In genomic region chr2:119548691-119549090, GRCm38 (mm10) we compare ENCODE assay signal across 7 mouse cellular contexts. TPM values are rescaled to one million over a fixed set of nuclear protein-coding genes. Genes with fewer than 3 reads are reported as not detected.
DNase-seq lines count a peak whose midpoint lies in the region; ATAC-seq lines count a peak whose summit lies in the region.

No protein-coding gene starts in this region.

- H3K27ac ChIP-seq in neural tube, embryonic 11.5 days (ENCODE audit: low read depth, low read length) = no peak overlapping the region
- no peak overlapping the region for H3K27ac ChIP-seq in hindbrain, embryonic 10.5 days
- H3K27ac ChIP-seq in liver, embryonic 16.5 days (ENCODE audit: low read length) = 0 out of 2 replicates have a peak overlapping the region, but pooled peaks have one; percentile 25
- H3K27ac ChIP-seq in stomach, embryonic 16.5 days (ENCODE audit: low read length) = peak overlapping the region; percentile 51

- no peaks in the 10 kb centered on the region for H3K9me3 ChIP-seq in neural tube, embryonic 11.5 days (ENCODE audit: control insufficient read depth, low read length)
- H3K9me3 ChIP-seq in hindbrain, embryonic 10.5 days = no peaks in the 10 kb centered on the region
- H3K9me3 ChIP-seq in liver, embryonic 16.5 days (replicated peaks; ENCODE audit: control insufficient read depth, low read length) = no peaks in the 10 kb centered on the region
- no peaks in the 10 kb centered on the region for H3K9me3 ChIP-seq in stomach, embryonic 16.5 days (replicated peaks; ENCODE audit: control insufficient read depth, low read length)

- H3K36me3 ChIP-seq in neural tube, embryonic 11.5 days (ENCODE audit: control insufficient read depth, insufficient read depth, low read length) = no peaks in the 10 kb centered on the region
- no peaks in the 10 kb centered on the region for H3K36me3 ChIP-seq in hindbrain, embryonic 10.5 days
- no peaks in the 10 kb centered on the region for H3K36me3 ChIP-seq in liver, embryonic 16.5 days (ENCODE audit: control insufficient read depth, insufficient read depth)
- no peaks in the 10 kb centered on the region for H3K36me3 ChIP-seq in stomach, embryonic 16.5 days (ENCODE audit: control insufficient read depth, insufficient read depth, low read length)

- no peak overlapping the region; the same call in 1 of the 2 replicates for H3K9ac ChIP-seq in neural tube, embryonic 11.5 days (ENCODE audit: low read length)
- H3K9ac ChIP-seq in liver, embryonic 16.5 days (ENCODE audit: low read depth, low read length) = peak overlapping the region; percentile 96
- no peak overlapping the region for H3K9ac ChIP-seq in stomach, embryonic 16.5 days (ENCODE audit: low read length)

- no peak for DNase-seq in neural tube, embryonic 11.5 days (ENCODE audit: low spot score)
- no peak for DNase-seq in neural tube, embryonic 10.5 days (ENCODE audit: extremely low spot score, low spot score)
- no peak for DNase-seq in hindbrain, embryonic 10.5 days (ENCODE audit: low spot score)
- no peak for DNase-seq in embryo, embryonic 9.5 days (ENCODE audit: extremely low spot score)
- DNase-seq in T-cell, adult 2 months (ENCODE audit: low spot score) = no peak

- WGBS in neural tube, embryonic 11.5 days = 83% methylated on average over 5 of the region's 5 CpGs
- 81% methylated on average over 5 of the region's 5 CpGs for WGBS in hindbrain, embryonic 10.5 days
- 72% methylated on average over 5 of the region's 5 CpGs for WGBS in liver, embryonic 16.5 days (ENCODE audit: insufficient replicate concordance)
- 64% methylated on average over 5 of the region's 5 CpGs for WGBS in stomach, embryonic 16.5 days

- H3K27me3 ChIP-seq in neural tube, embryonic 11.5 days (ENCODE audit: control insufficient read depth, insufficient read depth, low read length) = no peaks in the 10 kb centered on the region
- H3K27me3 ChIP-seq in hindbrain, embryonic 10.5 days (ENCODE audit: insufficient read depth, poor library complexity, severe bottlenecking) = no peaks in the 10 kb centered on the region
- no peaks in the 10 kb centered on the region for H3K27me3 ChIP-seq in liver, embryonic 16.5 days (ENCODE audit: control insufficient read depth, insufficient read depth, low read depth, low read length)
- no peaks in the 10 kb centered on the region for H3K27me3 ChIP-seq in stomach, embryonic 16.5 days (ENCODE audit: control insufficient read depth, insufficient read depth, low read length)

- ATAC-seq in neural tube, embryonic 11.5 days (ENCODE audit: insufficient read depth, low FRiP score, low TSS enrichment) = no peak
- no peak for ATAC-seq in liver, embryonic 16.5 days (ENCODE audit: low read depth)
- no peak for ATAC-seq in stomach, embryonic 16.5 days (ENCODE audit: insufficient read depth, low FRiP score)

- H3K4me2 ChIP-seq in neural tube, embryonic 11.5 days (ENCODE audit: low read depth) = peak overlapping the region; percentile 61
- H3K4me2 ChIP-seq in liver, embryonic 16.5 days (ENCODE audit: low read depth, low read length) = peak overlapping the region; percentile 92
- peak overlapping the region; percentile 65 for H3K4me2 ChIP-seq in stomach, embryonic 16.5 days (ENCODE audit: low read depth, low read length)

- H3K4me1 ChIP-seq in neural tube, embryonic 11.5 days (ENCODE audit: control insufficient read depth, insufficient read depth, low read length) = peaks cover 6% of the 10 kb centered on the region; the same call in 1 of the 2 replicates
- peaks cover 21% of the 10 kb centered on the region for H3K4me1 ChIP-seq in hindbrain, embryonic 10.5 days (replicated peaks)
- H3K4me1 ChIP-seq in liver, embryonic 16.5 days (ENCODE audit: control insufficient read depth, low read depth, low read length) = peaks cover 33% of the 10 kb centered on the region
- H3K4me1 ChIP-seq in stomach, embryonic 16.5 days (ENCODE audit: control insufficient read depth, insufficient read depth, low read length) = peaks cover 15% of the 10 kb centered on the region

- peak overlapping the region; percentile 73; the same call in 1 of the 2 replicates for H3K4me3 ChIP-seq in neural tube, embryonic 11.5 days (ENCODE audit: low read depth, low read length)
- peak overlapping the region; percentile 72 for H3K4me3 ChIP-seq in hindbrain, embryonic 10.5 days
- peak overlapping the region; percentile 99 for H3K4me3 ChIP-seq in liver, embryonic 16.5 days (ENCODE audit: low read depth, low read length)
- peak overlapping the region; percentile 86 for H3K4me3 ChIP-seq in stomach, embryonic 16.5 days (replicated peaks; ENCODE audit: low read length)

RNA-seq across cellular contexts. Expression of gene Chp1, which starts 1.2 kb away (rescaled TPM):
- 69.4 and 72.8 TPM in 2 replicates for polyA plus RNA-seq in neural tube, embryonic 11.5 days (2014; fragmentation: Nextera tagmentation; extraction: Ambion mirVana)
- polyA plus RNA-seq in hindbrain, embryonic 10.5 days (2016; fragmentation: Nextera tagmentation; extraction: Ambion mirVana) = 52.2 and 52.9 TPM in 2 replicates
- polyA plus RNA-seq in liver, embryonic 16.5 days (2015; fragmentation: Nextera tagmentation; extraction: Ambion mirVana) = 68.8 and 69.6 TPM in 2 replicates
- polyA plus RNA-seq in stomach, embryonic 16.5 days (2015; fragmentation: Nextera tagmentation; extraction: Ambion mirVana) = 92.4 and 110 TPM in 2 replicates

RNA-seq across cellular contexts. Expression of gene Exd1, which starts 1.3 kb away (rescaled TPM):
- polyA plus RNA-seq in neural tube, embryonic 11.5 days (2014; fragmentation: Nextera tagmentation; extraction: Ambion mirVana) = 0.57 and 0.65 TPM in 2 replicates
- polyA plus RNA-seq in hindbrain, embryonic 10.5 days (2016; fragmentation: Nextera tagmentation; extraction: Ambion mirVana) = 0.35 and 0.78 TPM in 2 replicates
- polyA plus RNA-seq in liver, embryonic 16.5 days (2015; fragmentation: Nextera tagmentation; extraction: Ambion mirVana) = 0.14 and 0.34 TPM in 2 replicates
- polyA plus RNA-seq in stomach, embryonic 16.5 days (2015; fragmentation: Nextera tagmentation; extraction: Ambion mirVana) = 0.18 and 0.24 TPM in 2 replicates

Comparison
In these comparisons a context has a peak if more than half of its experiments do, and no peak if none do; other contexts are left out.
1. H3K27ac ChIP-seq: peak in liver, embryonic 16.5 days (single experiment) and stomach, embryonic 16.5 days (single experiment); none in neural tube, embryonic 11.5 days (single experiment) and hindbrain, embryonic 10.5 days (single experiment).
2. Peak in every context shown above with its lines, with median percentiles within 50 percentile points of each other: H3K4me2 ChIP-seq and H3K4me3 ChIP-seq.